Mouse (Mus musculus): ENCODE results near the gene Msl2.

Msl2 gene

GRCm38 (mm10) chr9:101073987-101074331 lies at the start of gene Msl2:
Gene Msl2 (plus strand): TSS chr9:101074101.
- no peak for DNase-seq

- DNase-seq = no peak
These were observed 40.0 kb upstream of the Msl2 start for GRCm38 (mm10) chr9:101033761-101034447.

GRCm38 (mm10) chr9:101034448-101035098 lies 39.3 kb upstream of the Msl2 start, which contains the start of gene Pccb:
Gene Pccb (minus strand): TSS chr9:101034898.
- DNase-seq = peak; percentile 98

- DNase-seq = no peak
These were observed 37.9 kb upstream of the Msl2 start for GRCm38 (mm10) chr9:101035836-101036596.

GRCm38 (mm10) chr9:101036876-101037275 lies 37.0 kb upstream of the Msl2 start:
- DNase-seq = no peak

- no peak for DNase-seq
These were observed 36.5 kb upstream of the Msl2 start for GRCm38 (mm10) chr9:101037396-101037795.

GRCm38 (mm10) chr9:101038634-101039033 lies 35.3 kb upstream of the Msl2 start:
- no peak for DNase-seq

- no peak for DNase-seq
These were observed 32.4 kb upstream of the Msl2 start for GRCm38 (mm10) chr9:101041508-101041907.

- DNase-seq = no peak
These were observed 31.7 kb upstream of the Msl2 start for GRCm38 (mm10) chr9:101042249-101042648.

GRCm38 (mm10) chr9:101045710-101046338 lies 28.1 kb upstream of the Msl2 start:
- no peak for DNase-seq

GRCm38 (mm10) chr9:101052007-101052406 lies 21.9 kb upstream of the Msl2 start:
- DNase-seq = no peak

- no peak for DNase-seq
These were observed 21.2 kb upstream of the Msl2 start for GRCm38 (mm10) chr9:101052691-101053090.

GRCm38 (mm10) chr9:101053279-101053678 lies 20.6 kb upstream of the Msl2 start:
- no peak for DNase-seq

GRCm38 (mm10) chr9:101057156-101057555 lies 16.7 kb upstream of the Msl2 start:
- peak; percentile 15 for DNase-seq

- peak; percentile 84 for DNase-seq
These were observed 12.9 kb upstream of the Msl2 start for GRCm38 (mm10) chr9:101061035-101061434.

- no peak for DNase-seq
These were observed 11.6 kb upstream of the Msl2 start for GRCm38 (mm10) chr9:101062253-101062780.

- no peak for DNase-seq
These were observed 8.8 kb upstream of the Msl2 start for GRCm38 (mm10) chr9:101065076-101065602.

GRCm38 (mm10) chr9:101069781-101070180 lies 4.1 kb upstream of the Msl2 start:
- peak; percentile 17 for DNase-seq

- DNase-seq = no peak
These were observed 1.4 kb upstream of the Msl2 start for GRCm38 (mm10) chr9:101072506-101072905.

GRCm38 (mm10) chr9:101073041-101073986 lies 587 bp upstream of the Msl2 start:
- DNase-seq = peak; percentile 99

- DNase-seq = peak; percentile 92
These were observed 576 bp downstream of the Msl2 start for GRCm38 (mm10) chr9:101074332-101075021.

Measured in thymus, postnatal 4 days (tissue).